Mouse (Mus musculus) heart, adult 2 months (tissue): ENCODE results near the gene Mmgt2. TPM values are rescaled to one million over a fixed set of nuclear protein-coding genes. Genes with fewer than 3 reads are reported as not detected.
A peak's percentile ranks its signal among the peaks of the same experiment; 100 is the strongest.

Experiments used
- DNase-seq, 2 experiments: peaks; one replicate each; pipeline ENCODE4 v3.0.0; 2021
- H3K27ac ChIP-seq: fragments of 200-600 bp; 2 replicates; pipeline ENCODE4 v1.8.1; 2022
- H3K27me3 ChIP-seq: fragments of 200-500 bp; 2 replicates; pipeline ENCODE4 v1.6.1; 2012; ENCODE audit warnings: mild to moderate bottlenecking, low read length, inconsistent platforms, mixed read lengths; ENCODE audit not compliant: control insufficient read depth, insufficient read depth
- H3K36me3 ChIP-seq: fragments of 200-500 bp; 2 replicates; pipeline ENCODE4 v1.6.1; 2012; ENCODE audit warnings: low read length, inconsistent platforms; ENCODE audit not compliant: control insufficient read depth, insufficient read depth
- H3K4me1 ChIP-seq: fragments of 200-500 bp; 2 replicates; pipeline ENCODE4 v1.6.1; 2011; ENCODE audit warnings: low read length; ENCODE audit not compliant: control insufficient read depth, insufficient read depth
- H3K4me3 ChIP-seq: fragments of 200-600 bp; 2 replicates; pipeline ENCODE4 v1.8.1; 2022
- H3K79me2 ChIP-seq: fragments of 200-500 bp; replicated peaks from 2 replicates; pipeline ENCODE4 v1.6.1; 2012; ENCODE audit warnings: mild to moderate bottlenecking, inconsistent platforms, low read length, moderate library complexity, mixed read lengths; ENCODE audit not compliant: control insufficient read depth, insufficient read depth
- H3K9ac ChIP-seq: fragments of 200-500 bp; 2 replicates; pipeline ENCODE4 v1.6.1; 2012; ENCODE audit warnings: low read depth, mild to moderate bottlenecking, control low read depth, inconsistent platforms, low read length, mixed read lengths
- CTCF ChIP-seq: fragments of 200-600 bp; IDR thresholded peaks from 2 replicates; pipeline ENCODE4 v1.8.1; 2022; ENCODE audit warnings: antibody characterized with exemption, mild to moderate bottlenecking, moderate library complexity
- EP300 ChIP-seq: fragments of 200-500 bp; IDR thresholded peaks from 2 replicates; pipeline ENCODE4 v1.6.1; 2011; ENCODE audit warnings: low read depth, low read length, control low read depth; ENCODE audit not compliant: insufficient read depth
- POLR2A ChIP-seq: fragments of 200-500 bp; IDR thresholded peaks from 2 replicates; pipeline ENCODE4 v1.6.1; 2011; ENCODE audit warnings: mild to moderate bottlenecking, low read depth, low read length, control low read depth; ENCODE audit not compliant: insufficient read depth
- WGBS: fragments of 180-500 bp; shearing (Covaris S2); methylation state at CpG from one replicate; pipeline ENCODE4 v1.1.7; 2018; 5-methylcytosine and 5-hydroxymethylcytosine counted together
- intact Hi-C: fragments of 180-260 bp; cut with DNase I; formaldehyde crosslinking; loops from one replicate; pipeline ENCODE4 v1.15.1; 2025
- polyA plus RNA-seq: library from polyadenylated mRNA; depleted of rRNA; stranded (reverse); fragments of >200 nt; gene quantifications from 2 replicates; pipeline ENCODE4 v1.2.3, GENCODE M21; 2012
- total RNA-seq, 2 experiments: library from RNA; stranded (reverse); gene quantifications; 2 replicates each; pipeline ENCODE4 v1.2.3; 2021

Mmgt2 gene
- total and polyA plus RNA-seq, 3 experiments = 5.8 to 8.7 (median 8.6) TPM

GRCm38 (mm10) chr11:62693299-62694184, 45.1 kb downstream of the Mmgt2 start:
- no peaks in the 10 kb centered on the region for H3K4me1 ChIP-seq
- TF ChIP-seq POLR2A = no peak
- no peak for TF ChIP-seq EP300
- peak; percentile 85 for TF ChIP-seq CTCF
- H3K27me3 ChIP-seq = no peaks in the 10 kb centered on the region
- H3K79me2 ChIP-seq = no peaks in the 10 kb centered on the region
- H3K27ac ChIP-seq = no peak overlapping the region
- no peaks in the 10 kb centered on the region for H3K36me3 ChIP-seq
- H3K9ac ChIP-seq = no peak overlapping the region
- no peak overlapping the region for H3K4me3 ChIP-seq
- intact Hi-C loops = loop anchor here (1.0 kb wide), 1 partner anchor 80 kb away; no protein-coding TSS in a partner anchor
- 21% methylated on average over 11 of the region's 11 CpGs for WGBS
- DNase-seq = no peak

GRCm38 (mm10) chr11:62695126-62695525, 46.7 kb downstream of the Mmgt2 start:
- no peaks in the 10 kb centered on the region for H3K27me3 ChIP-seq
- no peaks in the 10 kb centered on the region for H3K36me3 ChIP-seq
- TF ChIP-seq EP300 = no peak
- no peak for TF ChIP-seq CTCF
- no peak for TF ChIP-seq POLR2A
- H3K27ac ChIP-seq = no peak overlapping the region
- no peak for DNase-seq
- intact Hi-C loops = no loop called here
- no peak overlapping the region for H3K9ac ChIP-seq
- no peak overlapping the region for H3K4me3 ChIP-seq
- WGBS = 94% methylated on average over 8 of the region's 8 CpGs
- no peaks in the 10 kb centered on the region for H3K4me1 ChIP-seq
- H3K79me2 ChIP-seq = no peaks in the 10 kb centered on the region

- no peak for DNase-seq
- Histone ChIP-seq H3K27ac (no peak overlapping the region), H3K9ac (no peak overlapping the region), H3K79me2 (no peaks in the 10 kb centered on the region), H3K4me1 (no peaks in the 10 kb centered on the region), H3K36me3 (no peaks in the 10 kb centered on the region), H3K27me3 (no peaks in the 10 kb centered on the region), H3K4me3 (no peak overlapping the region)
- intact Hi-C loops = no loop called here
- WGBS = 78% methylated on average over 4 of the region's 4 CpGs
- TF ChIP-seq CTCF (no peak), POLR2A (no peak), EP300 (no peak)
These were observed 51.3 kb downstream of the Mmgt2 start for GRCm38 (mm10) chr11:62699749-62700148.

- H3K4me3 ChIP-seq = no peak overlapping the region
- no peak for DNase-seq
- no peaks in the 10 kb centered on the region for H3K36me3 ChIP-seq
- H3K79me2 ChIP-seq = no peaks in the 10 kb centered on the region
- no peak overlapping the region for H3K27ac ChIP-seq
- intact Hi-C loops = no loop called here
- no peak overlapping the region for H3K9ac ChIP-seq
- H3K27me3 ChIP-seq = no peaks in the 10 kb centered on the region
- H3K4me1 ChIP-seq = no peaks in the 10 kb centered on the region
- WGBS = 60% methylated on average over 1 of the region's 1 CpGs
- TF ChIP-seq EP300 (no peak), CTCF (no peak), POLR2A (no peak)
These were observed 52.8 kb downstream of the Mmgt2 start for GRCm38 (mm10) chr11:62701218-62701617.

- no peaks in the 10 kb centered on the region for H3K4me1 ChIP-seq
- H3K79me2 ChIP-seq = no peaks in the 10 kb centered on the region
- no peak for TF ChIP-seq CTCF
- TF ChIP-seq EP300 = no peak
- no peak for TF ChIP-seq POLR2A
- no peak overlapping the region for H3K27ac ChIP-seq
- intact Hi-C loops = no loop called here
- H3K4me3 ChIP-seq = no peak overlapping the region
- H3K9ac ChIP-seq = no peak overlapping the region
- no peaks in the 10 kb centered on the region for H3K36me3 ChIP-seq
- no peak for DNase-seq
- 92% methylated on average over 2 of the region's 2 CpGs for WGBS
- H3K27me3 ChIP-seq = no peaks in the 10 kb centered on the region
These were observed 57.7 kb downstream of the Mmgt2 start for GRCm38 (mm10) chr11:62706141-62706540.

- H3K4me3 ChIP-seq = no peak overlapping the region
- WGBS = 73% methylated on average over 7 of the region's 7 CpGs
- TF ChIP-seq EP300 = no peak
- no peak for TF ChIP-seq POLR2A
- no peak for TF ChIP-seq CTCF
These were observed 59.8 kb downstream of the Mmgt2 start for GRCm38 (mm10) chr11:62708252-62708651.

More at GRCm38 (mm10) chr11:62708252-62708651, 59.8 kb downstream of the Mmgt2 start:
- Histone ChIP-seq H3K36me3 (no peaks in the 10 kb centered on the region), H3K27me3 (no peaks in the 10 kb centered on the region), H3K79me2 (no peaks in the 10 kb centered on the region), H3K4me1 (no peaks in the 10 kb centered on the region), H3K27ac (no peak overlapping the region), H3K9ac (no peak overlapping the region)
- intact Hi-C loops = no loop called here
- DNase-seq = no peak
